Mouse (Mus musculus) embryonic facial prominence, embryonic 14.5 days (tissue): ENCODE measurements around the gene Cnot3. TPM values are rescaled to one million over a fixed set of nuclear protein-coding genes. Genes with fewer than 3 reads are reported as not detected.
A peak's percentile ranks its signal among the peaks of the same experiment; 100 is the strongest.
"Not testable (repeated sequence)": the region's sequence is repeated elsewhere in the genome, so short reads cannot be mapped to it uniquely, and the experiment has no call there.

ENCODE experiments used
- ATAC-seq: fragments of 200-750 bp; cut with Nextera tagmentation; 2 replicates; pipeline ENCODE4 v1.8.0; 2017; ENCODE audit warnings: low read depth, moderate number of reproducible peaks, moderate TSS enrichment
- DNase-seq: peaks from one replicate; pipeline ENCODE4 v3.0.0-alpha.2; 2015; ENCODE audit warnings: low spot score
- H3K27ac ChIP-seq: fragments of 300-500 bp; sonication (generic); replicated peaks from 2 replicates; pipeline ENCODE4 v1.5.1; 2014; ENCODE audit warnings: low read depth, mild to moderate bottlenecking, low read length, moderate library complexity
- H3K27me3 ChIP-seq: fragments of 300-500 bp; sonication (generic); replicated peaks from 2 replicates; pipeline ENCODE4 v1.6.1; 2014; ENCODE audit warnings: low read length; ENCODE audit not compliant: control insufficient read depth, insufficient read depth
- H3K36me3 ChIP-seq: fragments of 300-500 bp; sonication (generic); 2 replicates; pipeline ENCODE4 v1.6.1; 2014; ENCODE audit warnings: low read length, mixed read lengths; ENCODE audit not compliant: control insufficient read depth, insufficient read depth
- H3K4me1 ChIP-seq: fragments of 300-500 bp; sonication (generic); 2 replicates; pipeline ENCODE4 v1.6.1; 2014; ENCODE audit warnings: antibody characterized with exemption, low read length; ENCODE audit not compliant: control insufficient read depth, insufficient read depth
- H3K4me2 ChIP-seq: fragments of 300-500 bp; sonication (generic); 2 replicates; pipeline ENCODE4 v1.6.1; 2014; ENCODE audit warnings: low read depth, mild to moderate bottlenecking, low read length, moderate library complexity, mixed read lengths
- H3K4me3 ChIP-seq: fragments of 300-500 bp; sonication (generic); 2 replicates; pipeline ENCODE4 v1.5.1; 2014; ENCODE audit warnings: low read depth, mild to moderate bottlenecking, low read length
- H3K9ac ChIP-seq: fragments of 300-500 bp; sonication (generic); 2 replicates; pipeline ENCODE4 v1.6.1; 2014; ENCODE audit warnings: low read depth, mild to moderate bottlenecking, low read length, moderate library complexity, mixed read lengths
- H3K9me3 ChIP-seq: fragments of 300-500 bp; sonication (generic); 2 replicates; pipeline ENCODE4 v1.6.1; 2016; ENCODE audit warnings: low read length; ENCODE audit not compliant: control insufficient read depth
- WGBS: fragments of 180-500 bp; shearing (Covaris S2); extraction: QIAGEN DNeasy Blood & Tissue Kit; methylation state at CpG from one replicate; pipeline ENCODE4 v1.1.7; 2014; 5-methylcytosine and 5-hydroxymethylcytosine counted together
- polyA plus RNA-seq: library from polyadenylated mRNA; unstranded; fragments of >200 nt; fragmentation: Nextera tagmentation; extraction: Ambion mirVana; gene quantifications from 2 replicates; pipeline ENCODE4 v1.2.1, GENCODE M21; 2014

Cnot3 gene
- polyA plus RNA-seq, 1 experiment from 2014 or later, result 51.0 TPM

- H3K9ac ChIP-seq, result peak overlapping the region; percentile 92
- H3K27ac ChIP-seq, result peak overlapping the region; percentile 57
- no peaks in the 10 kb centered on the region for H3K9me3 ChIP-seq
- WGBS, result 21% methylated on average over 6 of the region's 6 CpGs
- H3K4me2 ChIP-seq, result peak overlapping the region; percentile 83
- H3K27me3 ChIP-seq, result no peaks in the 10 kb centered on the region
- H3K4me3 ChIP-seq, result peak overlapping the region; percentile 85
- ATAC-seq (peak; percentile 41), DNase-seq (no peak)
- peaks cover 4% of the 10 kb centered on the region; the same call in 1 of the 2 replicates for H3K4me1 ChIP-seq
- H3K36me3 ChIP-seq, result peaks cover 72% of the 10 kb centered on the region
Observed at GRCm38 (mm10) chr7:3703148-3703878, 58.2 kb downstream of the Cnot3 start.

GRCm38 (mm10) chr7:3703879-3704441 is 58.9 kb downstream of the Cnot3 start, which contains the start of gene Rps9:
TSS of gene Rps9 (plus strand) at chr7:3703993.
- Histone ChIP-seq H3K36me3 (peaks cover 65% of the 10 kb centered on the region), H3K9me3 (no peaks in the 10 kb centered on the region), H3K9ac (peak within 1 kb of the TSS; percentile 92), H3K27ac (peak within 1 kb of the TSS; percentile 93), H3K4me3 (peak within 1 kb of the TSS; percentile 85), H3K4me2 (peak within 1 kb of the TSS; percentile 83), H3K4me1 (peaks cover 4% of the 10 kb centered on the region; the same call in 1 of the 2 replicates), H3K27me3 (no peaks in the 10 kb centered on the region)
- WGBS, result 1% methylated on average over 42 of the region's 42 CpGs
- ATAC-seq, result peak; percentile 95
- DNase-seq, result peak; percentile 98

- no peaks in the 10 kb centered on the region for H3K27me3 ChIP-seq
- H3K36me3 ChIP-seq, result peaks cover 60% of the 10 kb centered on the region
- H3K9me3 ChIP-seq, result no peaks in the 10 kb centered on the region
- peak overlapping the region; percentile 92 for H3K9ac ChIP-seq
- no peak for DNase-seq
- WGBS, result under 1% methylated on average over 20 of the region's 20 CpGs
- H3K4me3 ChIP-seq, result peak overlapping the region; percentile 85
- peaks cover 4% of the 10 kb centered on the region; the same call in 1 of the 2 replicates for H3K4me1 ChIP-seq
- peak; percentile 10; the same call in 1 of the 2 replicates for ATAC-seq
- peak overlapping the region; percentile 93 for H3K27ac ChIP-seq
- H3K4me2 ChIP-seq, result peak overlapping the region; percentile 83
Observed at GRCm38 (mm10) chr7:3704475-3704874, 59.4 kb downstream of the Cnot3 start.

GRCm38 (mm10) chr7:3705461-3705860 is 60.4 kb downstream of the Cnot3 start:
- H3K4me1 ChIP-seq, H3K9me3 ChIP-seq, ATAC-seq, H3K27me3 ChIP-seq: not testable (repeated sequence)
- Histone ChIP-seq H3K4me2 (peak overlapping the region; percentile 83), H3K27ac (peak overlapping the region; percentile 93; the same call in 1 of the 2 replicates), H3K9ac (peak overlapping the region; percentile 92), H3K36me3 (peaks cover 50% of the 10 kb centered on the region), H3K4me3 (peak overlapping the region; percentile 85)
- DNase-seq, result peak; percentile 29
- WGBS, result 0% methylated on average over 6 of the region's 7 CpGs

- DNase-seq, result no peak
- 30% methylated on average over 6 of the region's 6 CpGs for WGBS
- peak overlapping the region; percentile 85 for H3K4me3 ChIP-seq
- no peak overlapping the region for H3K27ac ChIP-seq
- H3K4me1 ChIP-seq, result peaks cover 4% of the 10 kb centered on the region; the same call in 1 of the 2 replicates
- H3K27me3 ChIP-seq, result no peaks in the 10 kb centered on the region
- H3K36me3 ChIP-seq, result peaks cover 49% of the 10 kb centered on the region
- peak overlapping the region; percentile 83 for H3K4me2 ChIP-seq
- ATAC-seq, result no peak
- H3K9ac ChIP-seq, result peak overlapping the region; percentile 92
- H3K9me3 ChIP-seq, result no peaks in the 10 kb centered on the region
Observed at GRCm38 (mm10) chr7:3705911-3706310, 60.8 kb downstream of the Cnot3 start.

- no peaks in the 10 kb centered on the region for H3K27me3 ChIP-seq
- H3K36me3 ChIP-seq, result peaks cover 44% of the 10 kb centered on the region
- peak overlapping the region; percentile 83 for H3K4me2 ChIP-seq
- H3K4me1 ChIP-seq, result peaks cover 4% of the 10 kb centered on the region; the same call in 1 of the 2 replicates
- H3K27ac ChIP-seq, result no peak overlapping the region
- DNase-seq (no peak), ATAC-seq (no peak)
- peak overlapping the region; percentile 85 for H3K4me3 ChIP-seq
- H3K9me3 ChIP-seq, result no peaks in the 10 kb centered on the region
- peak overlapping the region; percentile 92 for H3K9ac ChIP-seq
- 55% methylated on average over 11 of the region's 11 CpGs for WGBS
Observed at GRCm38 (mm10) chr7:3706343-3706934, 61.4 kb downstream of the Cnot3 start.

GRCm38 (mm10) chr7:3707027-3707426 is 62.0 kb downstream of the Cnot3 start:
- 52% methylated on average over 4 of the region's 4 CpGs for WGBS
- peak overlapping the region; percentile 5; the same call in 1 of the 2 replicates for H3K9ac ChIP-seq
- H3K4me1 ChIP-seq, result peaks cover 4% of the 10 kb centered on the region; the same call in 1 of the 2 replicates
- DNase-seq, result peak; percentile 10
- H3K27ac ChIP-seq, result no peak overlapping the region
- H3K36me3 ChIP-seq, result peaks cover 38% of the 10 kb centered on the region
- peak overlapping the region; percentile 83 for H3K4me2 ChIP-seq
- H3K4me3 ChIP-seq, result no peak overlapping the region
- H3K9me3 ChIP-seq, result no peaks in the 10 kb centered on the region
- no peak for ATAC-seq
- H3K27me3 ChIP-seq, result no peaks in the 10 kb centered on the region

GRCm38 (mm10) chr7:3707568-3708413 is 62.7 kb downstream of the Cnot3 start:
- H3K9ac ChIP-seq, result no peak overlapping the region
- H3K4me2 ChIP-seq, result no peak overlapping the region
- H3K27me3 ChIP-seq, result no peaks in the 10 kb centered on the region
- H3K4me1 ChIP-seq, result peaks cover 4% of the 10 kb centered on the region; the same call in 1 of the 2 replicates
- no peak overlapping the region for H3K27ac ChIP-seq
- H3K4me3 ChIP-seq, result no peak overlapping the region
- no peak for ATAC-seq
- no peaks in the 10 kb centered on the region for H3K9me3 ChIP-seq
- no peak for DNase-seq
- 32% methylated on average over 7 of the region's 7 CpGs for WGBS
- peaks cover 38% of the 10 kb centered on the region for H3K36me3 ChIP-seq
